Mouse (Mus musculus) small intestine, adult 2 months (tissue): ENCODE data around the gene Gpatch11. TPM values are rescaled to one million over a fixed set of nuclear protein-coding genes. Genes with fewer than 3 reads are reported as not detected.

Source experiments
- H3K27ac ChIP-seq: fragments of 200-500 bp; 2 replicates; pipeline ENCODE4 v1.5.1; 2012; ENCODE audit warnings: low read depth, low read length, control low read depth, inconsistent platforms; ENCODE audit not compliant: insufficient read depth
- H3K27me3 ChIP-seq: fragments of 200-500 bp; 2 replicates; pipeline ENCODE4 v1.6.1; 2012; ENCODE audit warnings: mild to moderate bottlenecking, moderate library complexity, low read length, inconsistent platforms; ENCODE audit not compliant: control insufficient read depth, insufficient read depth
- H3K36me3 ChIP-seq: fragments of 200-500 bp; 2 replicates; pipeline ENCODE4 v1.6.1; 2012; ENCODE audit warnings: mild to moderate bottlenecking, low read length, control low read depth, inconsistent platforms; ENCODE audit not compliant: control insufficient read depth, insufficient read depth
- H3K4me1 ChIP-seq: fragments of 200-500 bp; 2 replicates; pipeline ENCODE4 v1.6.1; 2012; ENCODE audit warnings: low read length, inconsistent platforms, mixed read lengths; ENCODE audit not compliant: control insufficient read depth, insufficient read depth, insufficient read length
- H3K4me3 ChIP-seq: fragments of 200-500 bp; 2 replicates; pipeline ENCODE4 v1.5.1; 2012; ENCODE audit warnings: low read depth, mild to moderate bottlenecking, control low read depth, inconsistent platforms, low read length, moderate library complexity
- CTCF ChIP-seq: fragments of 200-500 bp; IDR thresholded peaks from 2 replicates; pipeline ENCODE4 v1.5.1; 2012; ENCODE audit warnings: low read depth, mild to moderate bottlenecking, control low read depth, inconsistent platforms, low read length, moderate library complexity, mixed read lengths; ENCODE audit not compliant: insufficient replicate concordance, insufficient read length; ENCODE audit errors: extremely low read depth
- POLR2A ChIP-seq: fragments of 200-500 bp; IDR thresholded peaks from 2 replicates; pipeline ENCODE4 v1.6.1; 2012; ENCODE audit warnings: low read depth, mild to moderate bottlenecking, control low read depth, inconsistent platforms, low read length, moderate library complexity
- WGBS: fragments of 180-500 bp; shearing (Covaris S2); methylation state at CpG from one replicate; pipeline ENCODE4 v1.1.7; 2018; 5-methylcytosine and 5-hydroxymethylcytosine counted together
- polyA plus RNA-seq: library from polyadenylated mRNA; depleted of rRNA; stranded (reverse); fragments of >200 nt; gene quantifications from 2 replicates; pipeline ENCODE4 v1.2.3, GENCODE M21; 2012

The Gpatch11 gene
- polyA plus RNA-seq, 1 experiment = 6.5 TPM

- Histone ChIP-seq H3K27ac (no peak overlapping the region), H3K36me3 (peaks cover 39% of the 10 kb centered on the region), H3K4me3 (no peak overlapping the region), H3K4me1 (no peaks in the 10 kb centered on the region), H3K27me3 (no peaks in the 10 kb centered on the region)
- TF ChIP-seq CTCF = no peak
- TF ChIP-seq POLR2A = no peak
Measured at GRCm38 (mm10) chr17:78809019-78809418, 26.3 kb upstream of the Gpatch11 start.

DNA sequence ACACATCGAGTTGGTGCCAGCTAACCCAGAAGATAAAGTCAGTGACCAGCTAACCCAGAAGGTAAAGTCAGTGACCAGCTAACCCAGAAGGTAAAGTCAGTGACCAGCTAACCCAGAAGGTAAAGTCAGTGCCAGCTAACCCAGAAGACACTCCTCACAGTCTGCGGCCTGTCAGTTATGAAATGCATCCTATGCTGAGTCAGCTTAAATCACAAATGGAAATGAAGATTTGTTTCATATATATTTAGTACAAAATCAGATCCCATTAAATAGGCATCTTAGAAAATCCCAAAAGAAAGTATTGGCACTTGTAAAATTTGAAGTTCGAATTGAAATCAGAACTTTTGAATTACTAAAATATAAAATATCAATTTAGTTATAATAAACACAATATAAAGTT, 25.8 kb upstream of the Gpatch11 start:
- TF ChIP-seq POLR2A = no peak
- TF ChIP-seq CTCF = no peak
- H3K4me1 ChIP-seq = no peaks in the 10 kb centered on the region
- no peak overlapping the region for H3K4me3 ChIP-seq
- H3K36me3 ChIP-seq = peaks cover 41% of the 10 kb centered on the region
- H3K27ac ChIP-seq = no peak overlapping the region
- WGBS = 93% methylated on average over 3 of the region's 3 CpGs
- no peaks in the 10 kb centered on the region for H3K27me3 ChIP-seq

DNA sequence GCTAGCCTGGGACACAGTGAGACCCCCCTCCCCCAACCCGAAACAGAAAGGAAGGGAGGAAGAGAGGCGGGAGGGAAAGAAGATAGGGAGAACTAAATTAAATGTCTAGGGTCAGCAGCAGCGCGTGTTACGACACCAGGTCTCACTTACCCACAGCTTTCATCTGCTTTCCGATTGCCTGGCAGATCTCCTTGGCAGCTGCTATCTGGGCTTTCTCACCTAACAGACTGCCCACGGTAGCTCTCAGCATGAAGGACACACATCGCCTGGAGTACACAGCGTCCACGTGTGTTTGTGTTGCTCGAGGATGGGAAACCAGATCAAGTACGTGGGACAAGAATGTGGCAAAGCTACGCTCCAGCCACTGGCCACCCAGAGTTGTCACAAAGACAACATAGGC, 11.0 kb upstream of the Gpatch11 start:
- H3K27me3 ChIP-seq = no peaks in the 10 kb centered on the region

GRCm38 (mm10) chr17:78836056-78836455, 689 bp downstream of the Gpatch11 start:
- H3K27me3 ChIP-seq = no peaks in the 10 kb centered on the region
- WGBS = 12% methylated on average over 2 of the region's 2 CpGs
- peak overlapping the region; percentile 52 for H3K27ac ChIP-seq
- no peak for TF ChIP-seq POLR2A
- no peak for TF ChIP-seq CTCF
- H3K4me1 ChIP-seq = no peaks in the 10 kb centered on the region
- peak overlapping the region; percentile 68 for H3K4me3 ChIP-seq
- H3K36me3 ChIP-seq = peaks cover 15% of the 10 kb centered on the region

More for the DNA sequence above, 11.0 kb upstream of the Gpatch11 start:
- 93% methylated on average over 13 of the region's 13 CpGs for WGBS
- Histone ChIP-seq H3K4me1 (no peaks in the 10 kb centered on the region), H3K4me3 (no peak overlapping the region), H3K36me3 (peaks cover 62% of the 10 kb centered on the region), H3K27ac (no peak overlapping the region)
- TF ChIP-seq CTCF (no peak), POLR2A (no peak)

- WGBS = 53% methylated on average over 7 of the region's 7 CpGs
- no peak for TF ChIP-seq CTCF
- TF ChIP-seq POLR2A = no peak
Measured at GRCm38 (mm10) chr17:78842271-78842928, 7.0 kb downstream of the Gpatch11 start.

DNA sequence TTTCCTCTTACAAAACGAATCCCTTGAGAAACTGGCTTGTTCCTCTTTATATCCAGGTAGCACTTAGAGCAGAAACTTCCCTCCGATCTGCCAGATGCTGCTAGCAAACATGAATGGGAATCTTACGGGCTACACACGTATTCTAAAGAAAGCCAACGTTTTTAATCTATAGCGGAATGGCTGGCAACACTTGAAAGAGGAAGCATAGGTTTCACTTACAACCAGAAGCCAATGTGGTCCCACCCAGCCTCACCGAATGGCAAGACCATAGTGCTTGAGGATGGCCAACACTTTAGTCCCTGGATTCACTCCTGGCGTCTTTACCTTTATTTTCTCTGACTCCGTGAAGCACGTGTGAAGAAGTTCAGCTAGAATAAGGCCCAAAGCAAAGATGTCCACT, 20.9 kb downstream of the Gpatch11 start:
- 89% methylated on average over 10 of the region's 10 CpGs for WGBS

More at GRCm38 (mm10) chr17:78842271-78842928, 7.0 kb downstream of the Gpatch11 start:
- no peak overlapping the region for H3K4me3 ChIP-seq
- peaks cover 63% of the 10 kb centered on the region for H3K36me3 ChIP-seq
- H3K27me3 ChIP-seq = no peaks in the 10 kb centered on the region
- no peaks in the 10 kb centered on the region for H3K4me1 ChIP-seq
- H3K27ac ChIP-seq = no peak overlapping the region

DNA sequence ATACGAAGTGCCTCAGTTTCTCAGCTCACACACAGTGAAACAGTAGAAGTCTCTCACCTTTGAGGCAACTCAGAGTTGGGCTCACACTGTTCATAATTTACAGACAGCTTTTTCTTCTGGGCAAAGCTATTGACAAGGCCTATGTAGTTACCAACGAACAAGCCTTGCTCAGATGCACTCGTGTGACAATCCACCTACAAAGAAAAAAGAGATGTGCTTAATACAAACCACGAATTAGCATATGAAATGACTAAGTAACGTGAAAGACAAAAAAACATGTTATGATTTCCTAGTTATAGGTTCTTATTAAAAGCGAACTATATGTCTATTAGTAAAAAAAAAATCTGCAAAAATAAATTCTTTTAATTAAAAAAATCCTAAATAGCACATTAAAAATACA, 38.5 kb downstream of the Gpatch11 start:
- H3K27me3 ChIP-seq = no peaks in the 10 kb centered on the region
- no peak overlapping the region for H3K27ac ChIP-seq
- H3K4me1 ChIP-seq = no peaks in the 10 kb centered on the region
- peaks cover 60% of the 10 kb centered on the region for H3K36me3 ChIP-seq
- WGBS = 94% methylated on average over 6 of the region's 6 CpGs
- no peak overlapping the region for H3K4me3 ChIP-seq
- TF ChIP-seq CTCF (no peak), POLR2A (no peak)

More for the DNA sequence above, 20.9 kb downstream of the Gpatch11 start:
- Histone ChIP-seq H3K27ac (no peak overlapping the region), H3K4me1 (no peaks in the 10 kb centered on the region), H3K4me3 (no peak overlapping the region), H3K27me3 (no peaks in the 10 kb centered on the region), H3K36me3 (peaks cover 57% of the 10 kb centered on the region)
- no peak for TF ChIP-seq POLR2A
- TF ChIP-seq CTCF = no peak

DNA sequence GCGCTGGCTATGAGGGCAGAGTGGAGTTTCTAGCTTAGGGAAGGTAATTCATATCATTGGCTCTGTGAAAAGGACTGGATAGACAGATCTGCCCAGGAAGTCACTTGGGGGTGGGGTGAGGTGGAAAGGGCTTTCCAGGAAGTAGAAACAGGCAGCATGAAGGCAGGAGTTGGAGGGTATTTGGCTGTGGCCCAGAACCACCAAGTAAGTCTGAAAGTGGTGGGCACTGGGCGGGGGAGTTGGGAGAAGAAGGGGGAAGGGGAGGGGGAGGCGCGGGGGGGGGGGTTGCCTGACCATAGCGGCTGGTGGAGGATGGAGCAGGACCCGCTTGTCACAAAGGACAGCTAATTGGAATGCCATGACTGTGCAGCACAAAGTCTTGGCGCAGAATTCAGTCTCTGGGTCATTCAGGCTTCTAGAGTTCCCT, 46.5 kb downstream of the Gpatch11 start:
- TF ChIP-seq POLR2A (no peak), CTCF (no peak)
- Histone ChIP-seq H3K36me3 (peaks cover 15% of the 10 kb centered on the region), H3K4me1 (peaks cover 3% of the 10 kb centered on the region; the same call in 1 of the 2 replicates), H3K4me3 (peak overlapping the region; percentile 78), H3K27ac (peak overlapping the region; percentile 89), H3K27me3 (no peaks in the 10 kb centered on the region)
- WGBS = 3% methylated on average over 5 of the region's 7 CpGs
